Mouse (Mus musculus) bone marrow, adult 2 months (tissue): ENCODE measurements at regions not wholly inside any gene's neighbourhood (a gene's known extent, or its start where the extent isn't known, plus 50 kb on each side); places are given as distances from the start of the nearest gene placed in this dataset.
A peak's percentile ranks its signal among the peaks of the same experiment; 100 is the strongest.

Experiments
- CTCF ChIP-seq: fragments of 200-500 bp; IDR thresholded peaks from 2 replicates; pipeline ENCODE4 v1.5.1; 2011; ENCODE audit warnings: low read length, control low read depth; ENCODE audit not compliant: control insufficient read depth, insufficient read depth
- POLR2A ChIP-seq: fragments of 200-500 bp; IDR thresholded peaks from 2 replicates; pipeline ENCODE4 v1.6.1; 2011; ENCODE audit warnings: low read depth, mild to moderate bottlenecking, control low read depth, low read length, borderline replicate concordance; ENCODE audit not compliant: control insufficient read depth

GRCm38 (mm10) chr19:6598186-6598585 lies 55.4 kb upstream of the Slc22a12 start:
- TF ChIP-seq CTCF, result 0 out of 2 replicates have a peak, but pooled peaks have one; percentile 18
- TF ChIP-seq POLR2A, result no peak
